Mouse (Mus musculus) liver, postnatal 0 days (tissue): Measurements from ENCODE around the gene Kalrn.

Experiments
- CTCF ChIP-seq: sonication (generic); IDR thresholded peaks from 2 replicates; pipeline ENCODE4 v1.5.1; 2016; ENCODE audit warnings: antibody characterized with exemption, low read depth
- EP300 ChIP-seq: IDR thresholded peaks from 2 replicates; pipeline ENCODE4 v1.6.1; 2016; ENCODE audit warnings: antibody characterized with exemption, low read depth, mild to moderate bottlenecking

DNA sequence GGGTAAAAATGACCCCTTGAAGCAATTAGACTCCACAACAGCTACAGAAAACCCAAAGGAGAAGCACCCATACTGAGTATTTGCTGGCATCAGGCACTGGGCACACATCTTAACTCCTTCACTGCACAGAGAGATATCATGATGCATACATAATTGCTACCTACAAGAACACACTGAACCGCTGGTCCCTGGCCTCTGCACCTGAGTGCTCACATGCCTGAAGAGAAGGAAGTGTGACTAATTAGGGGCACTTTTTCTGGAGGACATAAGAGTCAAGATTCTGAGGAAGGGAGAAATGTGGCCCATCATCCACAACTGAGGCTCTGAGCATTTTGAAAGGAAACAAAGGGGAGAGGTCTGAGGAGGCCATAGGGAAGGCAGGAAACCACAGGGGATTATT, 65.2 kb downstream of the Kalrn start:
- TF ChIP-seq CTCF = no peak
- no peak for TF ChIP-seq EP300
